Mouse (Mus musculus): Measurements from ENCODE around the gene Myo16.
A peak's percentile ranks its signal among the peaks of the same experiment; 100 is the strongest.

GRCm38 (mm10) chr8:10574096-10574495 is 420.4 kb downstream of the Myo16 start:
- TF ChIP-seq EP300 (IDR thresholded peaks at IDR 0.05; ENCODE audit: low read depth) (no peak), CTCF (IDR thresholded peaks at IDR 0.05; ENCODE audit: low read depth) (peak; percentile 79)
